Mouse (Mus musculus) splenic B cell, adult 2 months (primary cell): Measurements from ENCODE around the gene Gm49320.

Experiments used
- DNase-seq: peaks from one replicate; pipeline ENCODE4 v3.0.0-alpha.2; 2011; ENCODE audit warnings: low read depth, low spot score
- H3K27me3 ChIP-seq: 2 replicates; pipeline ENCODE4 v1.6.1; 2012; ENCODE audit warnings: mild to moderate bottlenecking, low read length, moderate library complexity, mixed read lengths; ENCODE audit not compliant: control insufficient read depth, poor library complexity, insufficient read depth, severe bottlenecking
- H3K36me3 ChIP-seq: 2 replicates; pipeline ENCODE4 v1.6.1; 2012; ENCODE audit warnings: mild to moderate bottlenecking, low read length, moderate library complexity, mixed read lengths; ENCODE audit not compliant: control insufficient read depth, poor library complexity, insufficient read depth, severe bottlenecking

The Gm49320 gene

DNA sequence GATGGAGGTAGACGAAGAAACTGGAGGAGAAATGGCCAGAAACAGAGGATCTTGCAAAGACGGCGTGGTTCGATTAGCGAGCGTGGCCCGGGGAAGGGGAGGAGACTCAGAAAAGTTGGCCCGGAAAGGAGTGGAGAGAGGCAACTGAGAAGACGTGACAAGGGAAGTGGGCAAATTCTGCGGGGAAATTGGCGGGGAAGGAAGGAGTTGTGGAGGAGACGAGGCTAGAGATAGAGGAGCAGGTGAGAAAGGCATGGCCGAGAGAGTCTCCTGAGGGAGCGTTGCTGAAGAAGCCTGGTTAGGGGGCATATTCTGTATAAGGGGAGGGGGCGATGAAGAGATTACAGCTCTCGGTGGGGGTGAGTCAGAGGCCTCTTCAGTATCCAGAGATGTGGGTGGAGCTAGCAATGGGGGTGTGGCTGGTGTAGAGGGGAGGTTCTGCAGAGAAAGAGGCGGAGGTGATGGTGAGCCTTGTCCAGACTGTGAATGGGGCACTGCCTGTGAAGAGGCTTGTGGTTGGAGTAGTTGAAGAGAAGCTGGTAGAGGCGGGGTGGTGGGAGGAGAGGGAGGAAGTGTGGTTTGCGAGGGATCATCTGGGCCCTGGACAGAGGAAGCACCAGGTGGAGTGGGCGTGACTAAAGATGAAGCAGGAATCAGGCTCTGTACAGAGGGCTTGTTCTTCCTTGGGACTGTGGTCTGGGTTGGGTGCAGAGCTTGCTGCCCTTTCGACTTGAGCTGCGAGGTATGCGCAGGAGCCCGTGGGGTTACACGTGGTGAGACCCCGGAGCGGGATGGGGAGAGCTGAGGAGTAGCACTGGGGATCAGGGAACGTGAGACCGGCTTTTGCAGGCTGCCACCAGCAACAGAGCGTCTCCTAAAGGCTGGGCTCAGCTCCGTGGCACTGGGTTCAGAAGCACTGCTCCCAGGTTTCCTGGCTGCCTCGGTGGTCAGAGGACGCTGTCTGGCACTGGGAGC is 24.4 kb upstream of the Gm49320 start:
- peak; percentile 63 for DNase-seq
- Histone ChIP-seq H3K36me3 (no peaks in the 10 kb centered on the region), H3K27me3 (no peaks in the 10 kb centered on the region)

DNA sequence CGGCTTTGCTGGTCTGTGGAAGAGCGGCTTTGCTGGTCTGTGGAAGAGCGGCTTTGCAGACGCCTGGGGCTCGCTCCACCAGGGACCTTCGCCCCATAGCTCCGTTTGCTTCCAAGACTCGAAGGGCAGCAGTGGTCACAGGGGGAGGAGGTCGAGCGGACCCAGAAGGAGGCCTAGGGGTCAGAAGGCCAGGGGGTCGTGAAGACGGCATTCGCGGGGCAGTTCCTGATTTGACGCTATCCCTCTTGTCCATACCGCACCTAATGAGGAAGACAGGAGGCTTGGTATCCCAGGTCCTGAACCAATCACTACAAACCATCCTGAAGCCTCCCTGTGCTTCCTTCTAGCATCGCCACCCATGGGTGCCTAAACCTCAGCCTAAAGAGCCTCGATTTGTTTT is 22.4 kb upstream of the Gm49320 start:
- no peaks in the 10 kb centered on the region for H3K27me3 ChIP-seq
- no peak for DNase-seq

DNA sequence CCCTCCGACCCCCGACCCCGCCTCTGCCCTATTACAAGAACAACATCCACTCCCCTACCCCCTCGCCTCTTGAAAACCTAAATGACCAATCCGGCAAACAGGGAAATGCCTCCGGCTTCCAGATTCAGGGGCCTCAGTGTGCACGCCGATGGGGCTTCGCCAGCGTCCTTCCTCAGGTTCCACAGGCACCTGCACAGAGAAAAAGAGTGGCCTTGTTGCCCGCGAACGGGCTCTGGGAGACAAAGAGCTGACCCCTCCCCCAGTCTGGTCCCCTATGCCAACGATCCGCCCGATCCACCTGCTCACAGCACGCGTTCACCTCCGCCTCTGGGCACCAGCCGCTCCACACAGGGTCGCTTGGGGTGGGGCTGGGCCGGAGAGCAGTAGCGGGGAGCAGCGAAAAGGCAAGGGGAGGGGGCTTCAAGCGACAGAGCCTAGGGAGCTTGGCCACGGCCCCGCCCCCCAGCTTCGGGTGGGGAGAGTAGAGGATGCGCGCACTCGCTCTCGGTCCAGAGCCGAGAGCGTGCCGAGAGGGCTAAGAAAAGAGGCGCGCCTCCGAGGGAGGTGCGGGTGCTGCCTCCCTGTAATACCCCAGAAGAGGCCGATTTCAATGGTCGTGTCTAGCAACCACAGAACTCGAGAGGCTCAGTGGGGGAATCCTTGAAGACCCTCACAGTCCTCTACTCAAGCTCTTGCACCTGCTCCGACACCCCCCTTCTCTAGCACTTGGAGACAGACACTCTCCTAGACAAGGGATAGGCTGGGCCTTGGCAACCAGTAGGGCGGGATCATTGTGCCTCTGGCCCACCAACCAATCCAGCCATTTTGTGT is 21.7 kb upstream of the Gm49320 start, which contains the start of gene Prr36:
Gene Prr36, minus strand, starts transcription at position 669 of the 831 bp plus-strand sequence.
- no peaks in the 10 kb centered on the region for H3K27me3 ChIP-seq
- peak; percentile 5 for DNase-seq
- H3K36me3 ChIP-seq = no peaks in the 10 kb centered on the region

More for the DNA sequence above, 22.4 kb upstream of the Gm49320 start:
- no peaks in the 10 kb centered on the region for H3K36me3 ChIP-seq

DNA sequence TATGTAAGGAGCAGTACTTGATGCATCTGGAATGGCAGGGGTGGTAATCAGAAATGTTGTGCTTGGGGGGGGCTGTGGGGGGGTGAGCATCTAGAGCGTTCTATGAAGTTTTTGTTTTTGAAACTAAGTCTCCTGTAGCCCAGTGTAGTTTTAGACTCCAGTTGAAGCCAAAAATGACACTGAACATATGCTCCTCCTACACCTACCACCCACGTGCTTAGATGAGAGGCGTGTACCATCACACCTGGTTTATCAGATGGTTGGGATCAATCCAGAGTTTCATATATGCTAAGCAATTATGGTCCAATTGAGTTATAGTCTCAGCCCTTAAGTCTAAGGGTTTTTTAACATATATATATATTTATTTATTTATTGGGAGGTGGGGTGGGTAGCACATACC is 19.0 kb upstream of the Gm49320 start:
- Histone ChIP-seq H3K36me3 (no peaks in the 10 kb centered on the region), H3K27me3 (no peaks in the 10 kb centered on the region)
- DNase-seq = no peak

DNA sequence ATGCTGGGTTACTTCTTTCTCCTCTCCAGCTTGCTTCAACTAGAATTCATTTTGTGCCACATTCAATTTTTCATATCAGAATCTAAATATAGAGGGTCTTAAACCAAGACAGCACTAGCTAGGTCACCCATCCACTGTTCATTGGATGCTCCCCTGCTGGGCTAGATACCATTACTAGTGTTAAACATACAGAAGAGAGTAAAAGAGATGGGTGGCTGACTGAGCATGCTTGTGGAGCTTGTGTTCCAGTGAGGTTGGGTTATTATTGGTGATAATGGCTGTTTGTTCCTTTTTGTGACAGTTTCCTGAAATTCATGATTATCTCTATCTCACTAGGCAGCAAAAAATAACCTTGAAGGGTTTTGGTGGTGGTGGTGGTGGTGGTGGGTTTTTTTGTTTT is 16.6 kb upstream of the Gm49320 start:
- DNase-seq = no peak
- no peaks in the 10 kb centered on the region for H3K27me3 ChIP-seq
- no peaks in the 10 kb centered on the region for H3K36me3 ChIP-seq

DNA sequence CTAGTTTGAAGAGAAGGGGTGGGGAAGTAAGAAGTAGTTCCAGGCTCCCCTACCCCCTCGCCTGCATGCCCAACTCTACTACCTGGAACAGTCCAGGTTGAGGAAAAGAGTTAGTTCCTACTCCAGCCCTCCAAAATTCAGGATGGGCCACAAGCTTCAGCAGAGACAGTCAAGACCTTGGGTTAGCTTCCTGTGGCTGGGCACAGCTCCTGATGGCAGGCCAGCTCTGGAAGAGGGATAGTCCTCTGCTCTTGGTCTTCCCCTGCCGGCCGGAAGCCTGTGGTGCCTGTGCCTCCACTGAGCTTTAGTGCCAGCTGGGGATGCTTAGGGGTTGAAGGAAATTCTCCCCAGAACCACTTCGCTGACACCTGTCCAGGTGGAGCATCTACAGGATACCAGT is 12.3 kb upstream of the Gm49320 start:
- DNase-seq = no peak
- Histone ChIP-seq H3K36me3 (no peaks in the 10 kb centered on the region), H3K27me3 (no peaks in the 10 kb centered on the region)

DNA sequence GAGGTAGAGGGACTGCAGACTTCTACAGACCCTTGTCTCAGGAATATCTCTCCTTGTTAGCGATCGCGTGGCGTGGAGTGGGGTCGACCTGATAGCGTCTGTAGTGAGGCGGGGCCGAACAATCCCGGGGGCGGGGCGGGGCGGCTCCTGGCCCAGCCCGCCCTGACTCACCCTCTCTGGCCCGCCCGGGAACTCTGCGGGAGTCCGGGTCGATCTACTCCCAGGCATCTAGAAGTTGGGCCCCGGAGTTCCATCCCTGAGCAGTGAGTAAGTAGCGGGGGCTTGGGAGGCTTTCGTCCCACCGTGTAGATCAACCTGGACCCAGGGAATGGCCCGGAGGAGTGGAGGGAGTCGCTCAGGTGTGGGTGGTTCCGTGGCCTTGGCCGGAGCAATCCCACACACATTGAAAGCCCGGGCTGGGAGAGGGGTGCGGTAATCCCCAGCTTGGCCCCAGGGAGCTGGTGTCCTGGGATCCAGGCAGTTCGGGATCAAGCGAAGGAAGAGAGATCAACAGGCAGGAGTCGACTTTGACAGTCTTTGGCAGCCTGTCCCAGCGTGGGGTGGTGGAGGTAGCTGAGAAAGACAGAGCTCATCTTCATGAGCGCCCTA is 11.8 kb upstream of the Gm49320 start, which contains the start of gene Lrrc8e:
Gene Lrrc8e, plus strand, starts transcription at position 89 of the 609 bp plus-strand sequence.
- DNase-seq = no peak
- no peaks in the 10 kb centered on the region for H3K36me3 ChIP-seq
- no peaks in the 10 kb centered on the region for H3K27me3 ChIP-seq

DNA sequence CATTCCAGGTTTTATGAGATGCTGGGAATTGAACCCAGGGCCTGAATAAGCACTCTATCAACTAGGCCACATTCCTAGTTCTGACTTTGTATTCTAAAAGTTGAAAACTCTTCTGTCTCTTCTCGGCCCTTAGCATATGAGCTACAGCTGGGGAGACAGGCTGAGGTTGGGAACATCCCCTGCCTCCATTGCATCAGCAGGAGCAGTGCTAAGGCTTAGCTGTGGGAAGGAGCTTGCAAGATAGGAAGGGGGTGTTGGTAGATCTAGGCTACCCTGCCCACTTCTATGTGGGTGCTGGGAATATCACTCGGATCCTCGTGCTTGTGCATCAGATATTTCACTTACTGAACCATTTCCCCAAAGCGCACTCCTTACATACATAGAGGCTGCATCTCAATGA is 10.7 kb upstream of the Gm49320 start:
- no peak for DNase-seq
- Histone ChIP-seq H3K36me3 (no peaks in the 10 kb centered on the region), H3K27me3 (no peaks in the 10 kb centered on the region)

DNA sequence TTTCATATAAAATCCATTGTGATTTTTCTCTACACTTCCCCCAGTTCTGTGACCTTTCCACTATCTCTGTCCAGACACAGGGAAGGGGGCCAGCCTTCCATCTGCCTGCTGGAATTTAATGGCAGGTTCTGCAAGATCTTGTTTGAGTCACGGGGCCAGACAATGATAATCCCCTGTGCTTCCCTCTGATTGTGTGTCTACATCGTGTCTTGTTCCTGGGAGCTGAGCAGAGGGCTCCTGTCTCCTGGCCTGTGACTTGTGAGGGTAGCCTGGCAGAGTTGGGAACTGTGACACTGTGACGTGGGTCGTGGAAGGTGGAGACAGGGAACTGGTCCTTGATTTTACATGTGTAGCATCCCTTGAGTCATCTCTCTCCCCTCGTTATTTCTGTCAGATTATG is 8.9 kb upstream of the Gm49320 start:
- DNase-seq = no peak
- no peaks in the 10 kb centered on the region for H3K36me3 ChIP-seq
- H3K27me3 ChIP-seq = no peaks in the 10 kb centered on the region

DNA sequence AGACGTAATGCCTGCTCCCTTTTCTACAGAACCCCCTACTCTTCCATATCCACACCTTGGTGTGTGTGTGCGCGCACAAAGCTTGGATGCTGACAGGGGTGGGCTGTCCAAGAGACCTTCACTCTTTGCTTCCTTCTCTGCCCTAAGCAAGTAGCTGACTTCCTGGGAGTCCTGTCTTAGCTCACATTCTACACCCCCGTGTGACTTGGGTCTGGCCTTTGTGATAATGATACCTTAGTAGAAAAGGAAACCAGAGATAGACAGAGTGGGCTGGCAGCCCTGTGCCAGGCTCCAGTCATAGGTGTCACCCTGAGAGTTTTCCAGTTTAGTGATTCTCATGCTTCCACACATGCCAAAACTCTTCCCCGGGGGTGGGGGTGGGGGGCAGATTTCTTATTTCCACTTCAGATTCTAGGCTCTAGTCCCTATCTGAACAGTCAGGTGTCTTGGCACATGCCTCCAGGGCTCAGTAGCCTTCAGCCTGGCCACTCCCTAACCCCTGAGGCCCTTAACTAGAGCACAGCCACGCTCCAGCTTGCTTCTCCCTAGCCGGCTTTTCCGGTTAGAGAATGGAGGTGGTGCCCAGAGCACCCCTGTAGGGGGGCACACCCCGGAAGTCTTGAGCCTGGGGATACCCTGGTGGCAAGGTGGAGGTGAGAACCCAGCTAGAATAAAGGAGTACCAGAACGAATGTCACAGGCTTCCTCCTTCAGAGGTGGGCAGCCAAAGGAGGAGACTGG is 7.9 kb upstream of the Gm49320 start:
- no peak for DNase-seq
- H3K27me3 ChIP-seq = no peaks in the 10 kb centered on the region
- H3K36me3 ChIP-seq = no peaks in the 10 kb centered on the region

DNA sequence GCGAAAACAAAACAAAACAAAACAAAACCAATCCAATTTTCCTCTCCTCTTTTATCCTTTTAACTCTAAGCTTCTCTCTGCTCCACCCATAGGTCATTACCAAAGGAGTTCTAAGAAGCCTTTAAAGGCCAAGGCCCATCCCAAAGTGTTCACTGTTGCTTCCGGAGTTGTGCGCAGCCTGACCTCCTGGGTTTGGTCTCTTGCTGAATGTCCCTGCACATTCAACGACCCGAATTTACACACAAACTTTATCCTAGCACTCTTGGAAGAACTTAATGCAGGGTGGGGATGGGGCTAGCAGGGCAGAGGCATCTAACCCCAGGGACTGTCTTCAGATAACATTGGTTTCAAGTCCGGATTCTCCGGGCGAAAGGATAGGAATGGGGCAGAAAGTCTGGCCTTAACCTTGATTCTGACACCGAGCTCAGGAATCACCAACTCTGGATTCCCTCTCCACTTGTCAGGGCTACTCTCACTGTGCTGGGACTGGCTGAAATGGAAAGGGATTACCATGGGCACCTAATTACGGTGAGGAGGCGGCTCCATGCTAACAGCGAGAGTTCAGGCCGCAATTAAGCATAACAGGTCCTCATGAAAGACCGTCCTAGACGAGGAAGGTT is 741 bp upstream of the Gm49320 start:
- DNase-seq = no peak
- H3K27me3 ChIP-seq = no peaks in the 10 kb centered on the region
- peaks cover 3% of the 10 kb centered on the region for H3K36me3 ChIP-seq

DNA sequence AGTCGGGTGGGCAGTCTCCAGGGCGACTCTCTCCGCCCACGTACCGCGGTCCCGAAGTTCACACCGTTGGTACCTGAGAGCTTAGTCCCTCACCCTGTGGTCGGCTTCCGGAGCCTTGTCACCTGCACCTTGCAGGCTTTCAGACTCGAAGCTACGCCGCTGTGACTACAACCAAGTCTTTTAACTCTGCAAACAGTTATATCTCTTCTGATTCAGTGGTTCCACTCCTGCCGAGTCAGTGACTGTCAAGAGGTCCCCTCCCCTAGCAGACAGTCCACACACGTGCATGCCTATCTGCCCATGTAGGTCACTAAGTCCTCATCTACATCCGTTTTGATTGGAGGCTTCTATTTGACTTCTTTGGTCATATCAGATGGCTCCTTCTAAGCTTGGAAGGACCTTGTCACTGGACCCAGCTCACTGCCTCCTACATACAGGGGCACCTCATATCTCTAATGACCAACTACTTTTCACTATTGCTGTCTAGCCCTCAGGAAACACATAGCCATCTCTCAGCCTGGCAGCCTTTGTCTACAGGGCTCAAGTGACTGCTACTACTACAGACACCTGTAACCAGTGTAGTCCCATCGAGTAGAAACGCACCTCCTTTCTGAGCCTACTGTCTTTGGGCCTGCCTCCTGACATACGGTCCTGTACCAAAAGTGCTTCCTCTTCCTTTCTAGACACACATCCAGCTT is 677 bp downstream of the Gm49320 start:
- H3K27me3 ChIP-seq = no peaks in the 10 kb centered on the region
- peaks cover 6% of the 10 kb centered on the region for H3K36me3 ChIP-seq
- DNase-seq = no peak

DNA sequence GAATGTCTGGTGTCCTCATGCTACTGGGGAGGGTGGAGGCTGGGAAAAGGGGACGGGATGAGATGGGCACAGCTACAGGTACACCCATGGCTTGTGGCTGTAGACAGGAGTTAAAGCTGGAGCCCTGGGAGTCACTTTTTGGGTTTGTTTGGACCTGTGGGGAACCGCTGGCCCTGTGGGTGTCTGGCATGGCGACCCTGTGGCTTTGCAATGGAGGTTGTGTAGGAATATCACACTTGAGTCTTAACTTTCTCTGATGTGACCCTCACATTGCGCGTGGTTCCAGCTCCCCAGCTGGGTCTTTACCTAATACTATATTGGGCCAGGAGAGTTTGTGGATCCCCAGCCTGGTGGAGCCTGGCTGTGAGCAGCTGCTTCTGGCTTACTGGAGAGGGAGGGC is 6.4 kb downstream of the Gm49320 start:
- peaks cover 19% of the 10 kb centered on the region for H3K36me3 ChIP-seq
- no peak for DNase-seq
- H3K27me3 ChIP-seq = no peaks in the 10 kb centered on the region
